In the genomic region with DNA sequence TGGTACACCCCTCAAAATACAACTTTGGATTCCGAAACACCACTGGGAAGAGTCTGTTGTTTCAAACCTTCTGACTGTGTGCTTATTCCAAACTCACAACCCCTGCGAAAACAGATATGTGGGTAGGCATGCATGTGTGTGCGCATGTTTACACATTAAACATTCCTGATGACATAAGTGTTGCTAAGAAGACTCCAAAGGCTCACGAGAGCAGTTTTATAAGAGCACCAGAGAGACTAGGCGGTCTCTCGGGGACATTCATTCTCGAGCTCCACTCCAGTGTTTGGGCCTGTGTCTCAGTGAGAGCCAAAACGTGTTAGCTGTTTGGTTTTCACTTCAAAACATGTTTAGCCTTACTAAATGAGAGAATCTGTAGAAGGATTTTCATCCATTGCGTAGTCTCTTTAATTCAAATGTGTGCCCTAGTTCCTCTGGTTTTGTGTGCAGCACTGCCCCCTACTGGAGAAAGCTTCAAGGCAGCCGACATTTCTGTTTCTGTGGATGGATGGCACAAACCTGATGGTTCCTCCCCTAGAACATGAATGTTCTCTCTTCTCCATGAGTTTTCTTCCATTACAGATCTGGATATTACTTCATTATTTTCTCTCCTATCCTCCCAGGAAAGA, we compare ENCODE assay signal across 9 mouse cellular contexts. TPM values are rescaled to one million over a fixed set of nuclear protein-coding genes. Genes with fewer than 3 reads are reported as not detected.
A peak's percentile ranks its signal among the peaks of the same experiment; 100 is the strongest.
DNase-seq lines count a peak whose midpoint lies in the region; ATAC-seq and TF ChIP-seq lines count a peak whose summit lies in the region.
"Had no signal": no experiment of that assay in that cellular context is flagged by ENCODE, and none has a peak within 500 bp of the region (broad histone marks: within the 10 kb centered on the region; RNA-seq: fewer than 3 reads in every experiment).

No protein-coding gene starts in this region.

- H3K9ac ChIP-seq in forebrain, embryonic 11.5 days (ENCODE audit: low read length) = no peak overlapping the region
- no peak overlapping the region for H3K9ac ChIP-seq in hindbrain, embryonic 13.5 days
- H3K9ac ChIP-seq in midbrain, embryonic 13.5 days (replicated peaks) = no peak overlapping the region
- H3K9ac ChIP-seq: embryonic facial prominence, embryonic 13.5 days had no signal

- DNase-seq in ovary, postnatal 14 days (ENCODE audit: low spot score) = peak; percentile 59
- no peak for DNase-seq in ovary, adult 18-20 months (ENCODE audit: low spot score)
- DNase-seq in c-Kit-negative CD71-positive TER-119-positive erythroid progenitor cells, embryonic 14.5 days (ENCODE audit: low read depth, low spot score) = peak; percentile 43
- DNase-seq in forebrain, embryonic 11.5 days (ENCODE audit: low spot score) = peak; percentile 82
- peak; percentile 68 to 80 for DNase-seq in left cerebral cortex, adult 2 months (ENCODE audit: extremely low spot score in 1 of 2, low spot score in 2 of 2)
- peak; percentile 31 for DNase-seq in thymus, postnatal 14 days

- H3K9me3 ChIP-seq in forebrain, embryonic 11.5 days (ENCODE audit: control insufficient read depth, low read length) = no peaks in the 10 kb centered on the region
- H3K9me3 ChIP-seq in hindbrain, embryonic 13.5 days = no peaks in the 10 kb centered on the region
- no peaks in the 10 kb centered on the region for H3K9me3 ChIP-seq in midbrain, embryonic 13.5 days
- H3K9me3 ChIP-seq: embryonic facial prominence, embryonic 13.5 days had no signal

- no peaks in the 10 kb centered on the region for H3K27me3 ChIP-seq in forebrain, embryonic 11.5 days (ENCODE audit: control insufficient read depth, insufficient read depth, low read length)
- H3K27me3 ChIP-seq in hindbrain, embryonic 13.5 days = no peaks in the 10 kb centered on the region
- no peaks in the 10 kb centered on the region for H3K27me3 ChIP-seq in midbrain, embryonic 13.5 days
- H3K27me3 ChIP-seq: embryonic facial prominence, embryonic 13.5 days had no signal

- H3K4me1 ChIP-seq in forebrain, embryonic 11.5 days (replicated peaks; ENCODE audit: control insufficient read depth, insufficient read depth, low read length) = no peaks in the 10 kb centered on the region
- peaks cover 4% of the 10 kb centered on the region; the same call in 1 of the 2 replicates for H3K4me1 ChIP-seq in hindbrain, embryonic 13.5 days (replicated peaks)
- H3K4me1 ChIP-seq in midbrain, embryonic 13.5 days (replicated peaks) = peaks cover 3% of the 10 kb centered on the region; the same call in 1 of the 2 replicates
- H3K4me1 ChIP-seq: embryonic facial prominence, embryonic 13.5 days had no signal

- no peak overlapping the region for H3K4me2 ChIP-seq in forebrain, embryonic 11.5 days (ENCODE audit: low read depth, low read length, severe bottlenecking)
- no peak overlapping the region for H3K4me2 ChIP-seq in hindbrain, embryonic 13.5 days
- no peak overlapping the region for H3K4me2 ChIP-seq in midbrain, embryonic 13.5 days (replicated peaks)
- H3K4me2 ChIP-seq: embryonic facial prominence, embryonic 13.5 days had no signal

- no peak overlapping the region for H3K27ac ChIP-seq in forebrain, embryonic 11.5 days (ENCODE audit: low read depth, low read length)
- no peak overlapping the region for H3K27ac ChIP-seq in hindbrain, embryonic 13.5 days
- H3K27ac ChIP-seq in left cerebral cortex, adult 2 months = no peak overlapping the region
- no peak overlapping the region for H3K27ac ChIP-seq in midbrain, embryonic 13.5 days
- H3K27ac ChIP-seq: embryonic facial prominence, embryonic 13.5 days had no signal

- no peaks in the 10 kb centered on the region for H3K36me3 ChIP-seq in forebrain, embryonic 11.5 days (ENCODE audit: control insufficient read depth, insufficient read depth, low read length)
- H3K36me3 ChIP-seq in hindbrain, embryonic 13.5 days = no peaks in the 10 kb centered on the region
- no peaks in the 10 kb centered on the region for H3K36me3 ChIP-seq in midbrain, embryonic 13.5 days

- ATAC-seq in forebrain, embryonic 11.5 days (replicated peaks; ENCODE audit: low FRiP score) = no peak
- ATAC-seq in hindbrain, embryonic 13.5 days (ENCODE audit: low FRiP score) = 0 out of 2 replicates have a peak, but pooled peaks have one; percentile 46
- ATAC-seq in midbrain, embryonic 13.5 days = peak; percentile 38; the same call in 1 of the 2 replicates

- 71% methylated on average over 10 of the region's 10 CpGs for WGBS in forebrain, embryonic 11.5 days
- whole genome bisulfite sequencing in hindbrain, embryonic 13.5 days = 56% methylated on average over 10 of the region's 10 CpGs
- 64% methylated on average over 10 of the region's 10 CpGs for WGBS in midbrain, embryonic 13.5 days

- intact Hi-C loops in left cerebral cortex, adult 2 months (cut with DNase I) = loop anchor here (1.0 to 2.0 kb wide), 2 partner anchors 434 to 502 kb away; no protein-coding TSS in a partner anchor

- H3K4me3 ChIP-seq in forebrain, embryonic 11.5 days (ENCODE audit: low read depth, low read length) = no peak overlapping the region
- no peak overlapping the region for H3K4me3 ChIP-seq in hindbrain, embryonic 13.5 days
- no peak overlapping the region for H3K4me3 ChIP-seq in left cerebral cortex, adult 2 months
- no peak overlapping the region for H3K4me3 ChIP-seq in midbrain, embryonic 13.5 days (replicated peaks)
- H3K4me3 ChIP-seq: embryonic facial prominence, embryonic 13.5 days had no signal

- peak; percentile 93 for TF ChIP-seq CTCF in left cerebral cortex, adult 2 months (IDR thresholded peaks at IDR 0.05)

RNA-seq across cellular contexts. Expression of gene Anxa3, which starts 24.2 kb away (rescaled TPM):
- 35.7 and 42.3 TPM in 2 replicates for polyA plus RNA-seq in forebrain, embryonic 11.5 days (2014; fragmentation: Nextera tagmentation; extraction: Ambion mirVana)
- polyA plus RNA-seq in hindbrain, embryonic 13.5 days (2015; fragmentation: Nextera tagmentation; extraction: Ambion mirVana) = 27.0 and 27.9 TPM in 2 replicates
- 10 to 100 TPM; 13.5 to 18.9 TPM for total RNA-seq in left cerebral cortex, adult 2 months (2021)
- polyA plus RNA-seq in midbrain, embryonic 13.5 days (2015; fragmentation: Nextera tagmentation; extraction: Ambion mirVana) = 21.7 and 22.7 TPM in 2 replicates
